Mouse (Mus musculus): ENCODE measurements at regions not wholly inside any gene's neighbourhood (a gene's known extent, or its start where the extent isn't known, plus 50 kb on each side); places are given as distances from the start of the nearest gene placed in this dataset.

DNA sequence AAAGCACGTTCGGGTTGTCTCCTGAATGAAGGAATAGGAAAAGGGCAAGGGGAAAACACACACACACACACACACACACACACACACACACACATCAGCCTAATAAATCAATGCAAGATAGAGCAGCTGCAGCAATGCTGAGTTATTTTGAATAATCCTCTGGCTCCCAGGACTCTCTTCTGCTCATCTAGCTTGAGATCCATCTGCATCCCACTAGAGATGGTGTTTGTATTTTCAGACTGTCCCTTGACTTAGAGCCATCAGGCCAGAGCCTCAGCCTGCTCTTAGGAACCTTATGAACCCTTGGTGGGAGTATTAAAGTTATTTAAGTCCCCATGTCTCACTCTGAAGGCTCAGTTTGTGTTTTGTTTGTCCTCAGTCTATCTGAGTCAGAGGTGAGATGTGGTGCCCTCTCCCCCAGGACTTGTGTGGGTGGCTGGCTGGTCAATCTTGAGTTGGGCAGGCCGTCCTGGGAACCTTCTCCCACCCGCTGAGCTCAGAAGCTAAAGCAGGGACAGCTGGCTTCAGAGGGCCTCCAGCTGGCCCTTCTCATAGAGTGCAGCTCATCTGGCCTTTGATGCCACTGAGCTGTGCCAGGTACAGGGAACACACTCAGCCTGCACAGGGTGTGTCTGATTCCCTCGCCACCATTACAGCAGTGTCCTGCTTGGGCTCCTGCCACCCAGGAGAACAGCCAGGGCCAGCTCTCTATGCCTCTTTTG, 95.1 kb upstream of the S1pr3 start:
- no peak for TF ChIP-seq CTCF (IDR thresholded peaks at IDR 0.05; ENCODE audit: control insufficient read depth, insufficient read depth, low read length)
- no peak for TF ChIP-seq POLR2A (IDR thresholded peaks at IDR 0.05; ENCODE audit: borderline replicate concordance, control insufficient read depth, low read depth, low read length)
